Mouse (Mus musculus) monocyte, adult 59 days (primary cell): ENCODE results near the gene Trp53bp1. TPM values are rescaled to one million over a fixed set of nuclear protein-coding genes. Genes with fewer than 3 reads are reported as not detected.

Experiments
- total RNA-seq, 2 experiments: library from RNA; stranded (reverse); gene quantifications; one replicate each; pipeline ENCODE4 v1.2.4; 2023

Trp53bp1 gene
- total RNA-seq = 10 to 100 TPM; 28.9 to 29.0 TPM

DNA sequence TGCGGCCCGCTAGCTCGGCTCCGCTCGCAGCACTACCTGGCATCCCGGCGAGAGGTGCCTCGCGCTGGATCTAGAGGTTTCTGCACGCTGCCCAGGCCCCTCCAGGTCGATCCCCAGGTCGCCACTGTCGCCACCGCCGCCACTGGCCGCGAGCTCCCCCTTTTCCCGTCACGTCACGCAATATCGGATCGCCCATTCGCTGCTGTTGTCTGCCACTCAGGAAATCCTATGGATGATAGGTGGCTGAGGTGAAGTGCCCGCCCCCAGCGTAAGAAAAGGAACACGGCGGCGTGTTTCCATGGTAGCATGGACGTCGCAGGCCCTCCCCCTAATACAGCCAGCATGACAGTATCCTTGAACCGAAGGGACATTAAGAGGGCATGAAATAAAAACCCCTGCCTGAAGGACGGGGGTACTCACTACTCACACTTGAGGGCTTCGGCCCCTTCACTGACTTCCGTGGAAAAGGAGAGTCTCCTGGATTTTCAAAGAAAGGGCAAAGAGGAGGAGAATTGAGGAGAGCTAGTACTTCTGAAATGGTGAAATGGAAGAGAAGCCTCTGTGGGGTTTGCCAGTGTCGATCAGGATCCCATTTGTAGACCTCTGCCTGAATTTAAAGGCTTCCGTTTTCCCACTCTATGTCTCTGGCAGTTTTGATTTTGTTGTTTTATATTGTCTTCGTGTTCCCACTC lies at the start of gene Trp53bp1:
Trp53bp1 (minus strand) TSS at position 172 of the 692 bp plus-strand sequence.

DNA sequence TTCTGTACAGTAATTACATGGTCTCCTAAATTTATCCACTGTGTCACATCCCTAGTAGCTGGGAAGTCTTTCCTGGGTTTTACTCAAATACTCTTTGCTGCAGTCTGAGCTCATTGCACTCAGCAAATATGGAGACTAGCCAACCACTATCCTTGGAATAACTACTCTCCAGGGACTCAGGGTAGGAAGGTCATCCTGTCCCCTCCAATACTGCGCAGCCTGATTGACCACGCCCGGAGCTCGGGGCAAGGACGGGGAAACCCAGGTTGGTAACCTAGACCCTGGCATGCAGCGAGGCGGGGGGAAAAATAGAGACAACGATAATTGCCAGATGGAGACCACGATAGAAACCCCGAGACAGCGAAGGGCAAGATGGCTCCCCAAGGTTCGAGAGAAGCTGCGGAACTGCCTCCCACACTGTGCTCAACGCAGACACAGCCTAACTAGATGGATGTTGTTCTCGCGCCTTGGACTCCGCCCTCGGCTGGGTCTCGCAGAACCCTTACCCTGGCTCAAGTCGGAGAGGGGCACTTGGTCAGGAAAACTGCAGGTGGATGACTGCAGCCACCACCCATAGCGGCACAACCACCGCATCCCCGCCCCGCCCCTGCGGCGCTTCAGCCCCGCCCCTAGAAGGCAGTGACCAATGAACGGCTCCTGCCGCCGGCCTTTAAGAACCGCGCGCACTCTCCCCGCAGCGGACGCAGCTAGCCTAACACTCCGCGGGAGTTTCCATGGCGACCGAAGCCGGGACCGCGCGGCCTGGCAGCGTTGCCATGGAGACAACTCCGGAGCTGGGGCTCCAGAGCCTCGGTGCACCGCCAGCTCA lies 17.9 kb upstream of the Trp53bp1 start, which contains the start of gene Map1a:
Map1a (plus strand) TSS at position 700 of the 829 bp plus-strand sequence.

DNA sequence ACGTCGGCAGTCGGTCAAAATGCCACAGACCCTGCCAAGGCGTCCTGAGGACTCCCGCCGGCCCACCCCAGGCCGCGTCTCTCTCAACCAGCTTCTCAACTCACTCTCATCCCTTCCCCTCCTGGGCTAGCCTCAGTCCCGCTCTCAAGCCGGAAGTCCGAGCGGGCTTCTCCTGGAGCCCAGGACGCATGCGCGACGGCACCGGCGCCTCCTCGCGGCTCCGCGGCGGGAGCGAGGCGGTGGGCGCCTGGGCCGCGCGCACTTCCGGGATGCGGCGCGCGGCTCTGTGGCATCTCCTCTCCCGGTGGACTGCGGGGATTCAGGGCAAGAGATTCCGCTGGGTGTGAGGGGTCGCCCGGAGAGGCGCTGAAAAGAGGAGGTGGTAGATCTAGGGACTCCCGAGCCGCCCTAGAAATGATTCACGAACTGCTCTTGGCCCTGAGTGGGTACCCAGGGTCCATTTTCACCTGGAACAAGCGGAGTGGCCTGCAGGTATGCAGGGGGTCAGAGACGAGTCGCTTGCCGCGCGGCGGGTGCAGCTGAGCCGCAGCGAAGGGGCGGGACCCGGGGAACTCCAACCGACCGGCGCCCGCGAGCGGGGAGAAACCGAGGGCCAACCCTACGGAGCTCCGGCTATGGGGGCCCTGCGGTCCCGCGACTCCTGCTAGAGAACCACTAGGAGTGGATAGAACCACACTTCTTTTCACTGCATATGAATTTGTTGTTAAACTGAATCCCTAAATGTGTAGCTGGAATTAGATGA lies 100.0 kb downstream of the Trp53bp1 start, which contains the start of gene Zscan29:
Zscan29 (minus strand) TSS at position 146 of the 763 bp plus-strand sequence.

DNA sequence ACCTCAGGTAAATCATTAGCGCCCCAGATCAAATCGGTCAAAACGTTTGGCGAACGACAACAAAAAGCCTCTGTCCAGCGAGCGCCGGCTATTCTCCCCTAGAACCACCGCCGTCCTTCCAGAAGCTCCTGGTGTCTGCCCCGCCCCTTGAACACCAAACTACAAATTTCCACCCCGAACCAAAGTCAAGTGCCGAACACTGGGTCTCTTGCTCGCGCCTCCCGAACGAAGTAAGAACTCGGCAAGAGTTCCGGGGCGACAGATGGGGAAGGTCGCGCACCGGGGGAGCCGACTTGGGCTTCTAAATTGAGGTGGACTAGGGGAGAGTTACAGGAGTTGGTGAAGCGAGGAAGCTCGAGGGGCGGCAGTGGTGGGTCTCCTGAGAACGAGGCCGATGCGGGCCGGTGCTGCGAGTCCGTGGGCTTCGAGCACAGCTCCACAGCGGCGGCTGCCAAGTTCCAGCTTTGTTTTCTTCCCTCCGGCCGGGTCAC lies 100.7 kb downstream of the Trp53bp1 start, which contains the start of gene Tubgcp4:
Tubgcp4 (plus strand) TSS at position 174 of the 491 bp plus-strand sequence.

Other genes with a start within 250 kb of the Trp53bp1 start
- 1 to 10 TPM in 1 of 2 experiments, not detected in 1; 1.2 TPM for gene Epb42, start 234.3 kb downstream of the Trp53bp1 start, total RNA-seq
- not detected for gene Tgm5, start 185.6 kb downstream of the Trp53bp1 start, total RNA-seq
- gene Tgm7, start 161.6 kb downstream of the Trp53bp1 start, total RNA-seq = not detected
- 1 to 10 TPM; 6.4 to 8.8 TPM for gene Adal, start 131.0 kb downstream of the Trp53bp1 start, total RNA-seq
- 1 to 10 TPM; 5.0 to 5.8 TPM for gene Lcmt2, start 130.8 kb downstream of the Trp53bp1 start, total RNA-seq
- gene Tubgcp4, start 100.8 kb downstream of the Trp53bp1 start, total RNA-seq = 10 to 100 TPM; 53.2 to 54.1 TPM
- gene Zscan29, start 100.3 kb downstream of the Trp53bp1 start, total RNA-seq = 10 to 100 TPM; 21.2 to 25.5 TPM
- gene Map1a, start 18.2 kb upstream of the Trp53bp1 start, total RNA-seq = 1 to 10 TPM in 1 of 2 experiments, under 1 TPM in 1; 0.18 to 1.5 TPM
- gene Ppip5k1, start 84.0 kb upstream of the Trp53bp1 start, total RNA-seq = 10 to 100 TPM; 13.9 to 14.4 TPM
- gene Ckmt1, start 86.3 kb upstream of the Trp53bp1 start, total RNA-seq = not detected
- not detected for gene Strc, start 115.8 kb upstream of the Trp53bp1 start, total RNA-seq
- 100 to 1,000 TPM; 262 to 273 TPM for gene Pdia3, start 142.4 kb upstream of the Trp53bp1 start, total RNA-seq
- 1 to 10 TPM; 1.8 to 2.4 TPM for gene Catsper2, start 142.4 kb upstream of the Trp53bp1 start, total RNA-seq
- gene Ell3, start 172.9 kb upstream of the Trp53bp1 start, total RNA-seq = under 1 TPM in 1 of 2 experiments, not detected in 1; 0.94 TPM
- gene Serf2, start 177.8 kb upstream of the Trp53bp1 start, total RNA-seq = 100 to 1,000 TPM; 409 to 493 TPM
- 10 to 100 TPM; 27.3 to 57.8 TPM for gene Hypk, start 181.9 kb upstream of the Trp53bp1 start, total RNA-seq
- not detected for gene Serinc4, start 185.4 kb upstream of the Trp53bp1 start, total RNA-seq
- gene Mfap1b, start 202.7 kb upstream of the Trp53bp1 start, total RNA-seq = 10 to 100 TPM; 31.8 to 35.6 TPM
- 10 to 100 TPM; 28.5 to 35.8 TPM for gene Mfap1a, start 235.3 kb upstream of the Trp53bp1 start, total RNA-seq
- gene Wdr76, start 235.3 kb upstream of the Trp53bp1 start, total RNA-seq = 1 to 10 TPM; 5.1 to 5.9 TPM